Mouse (Mus musculus) limb, embryonic 15.5 days (tissue): Measurements from ENCODE around the gene Fam192a. TPM values are rescaled to one million over a fixed set of nuclear protein-coding genes. Genes with fewer than 3 reads are reported as not detected.

Experiments used
- ATAC-seq: fragments of 200-750 bp; cut with Nextera tagmentation; 2 replicates; pipeline ENCODE4 v1.8.0; 2017; ENCODE audit warnings: low read depth, moderate TSS enrichment; ENCODE audit not compliant: insufficient number of reproducible peaks, low FRiP score, low TSS enrichment
- H3K27ac ChIP-seq: fragments of 300-500 bp; sonication (generic); 2 replicates; pipeline ENCODE4 v1.5.1; 2015; ENCODE audit warnings: moderate library complexity, mild to moderate bottlenecking, inconsistent platforms
- H3K27me3 ChIP-seq: fragments of 300-500 bp; sonication (generic); 2 replicates; pipeline ENCODE4 v1.6.1; 2015; ENCODE audit warnings: inconsistent platforms
- H3K36me3 ChIP-seq: fragments of 300-500 bp; sonication (generic); 2 replicates; pipeline ENCODE4 v1.6.1; 2015; ENCODE audit warnings: inconsistent platforms
- H3K4me1 ChIP-seq: fragments of 300-500 bp; sonication (generic); 2 replicates; pipeline ENCODE4 v1.6.1; 2015; ENCODE audit warnings: inconsistent platforms
- H3K4me2 ChIP-seq: fragments of 300-500 bp; sonication (generic); 2 replicates; pipeline ENCODE4 v1.6.1; 2015; ENCODE audit warnings: mild to moderate bottlenecking, inconsistent platforms
- H3K4me3 ChIP-seq: fragments of 300-500 bp; sonication (generic); 2 replicates; pipeline ENCODE4 v1.5.1; 2015; ENCODE audit warnings: mild to moderate bottlenecking, inconsistent platforms
- H3K9ac ChIP-seq: fragments of 300-500 bp; sonication (generic); 2 replicates; pipeline ENCODE4 v1.6.1; 2015; ENCODE audit warnings: inconsistent platforms
- H3K9me3 ChIP-seq: fragments of 300-500 bp; sonication (generic); 2 replicates; pipeline ENCODE4 v1.6.1; 2016; ENCODE audit warnings: inconsistent platforms
- WGBS: fragments of 180-500 bp; shearing (Covaris S2); methylation state at CpG from one replicate; pipeline ENCODE4 v1.1.7; 2015; 5-methylcytosine and 5-hydroxymethylcytosine counted together
- polyA plus RNA-seq: library from polyadenylated mRNA; unstranded; fragments of >200 nt; fragmentation: Nextera tagmentation; extraction: Ambion mirVana; gene quantifications from 2 replicates; pipeline ENCODE4 v1.2.1, GENCODE M21; 2015

Gene Fam192a
- polyA plus RNA-seq, 1 experiment from 2014 or later: 64.4 TPM

GRCm38 (mm10) chr8:94543981-94544380 is 57.8 kb downstream of the Fam192a start:
- Histone ChIP-seq H3K9ac (no peak overlapping the region), H3K36me3 (no peaks in the 10 kb centered on the region), H3K4me2 (peak overlapping the region; percentile 27; the same call in 1 of the 2 replicates), H3K27me3 (no peaks in the 10 kb centered on the region), H3K4me1 (peaks cover 10% of the 10 kb centered on the region), H3K9me3 (no peaks in the 10 kb centered on the region), H3K27ac (no peak overlapping the region), H3K4me3 (peak overlapping the region; percentile 4; the same call in 1 of the 2 replicates)
- 34% methylated on average over 8 of the region's 8 CpGs for WGBS
- ATAC-seq: 0 out of 2 replicates have a peak, but pooled peaks have one; percentile 13

- no peak overlapping the region for H3K4me3 ChIP-seq
- WGBS: 53% methylated on average over 18 of the region's 18 CpGs
- ATAC-seq: no peak
Observed at GRCm38 (mm10) chr8:94540889-94541795, 60.7 kb downstream of the Fam192a start.

GRCm38 (mm10) chr8:94540025-94540424 is 61.8 kb downstream of the Fam192a start:
- H3K4me2 ChIP-seq: no peak overlapping the region
- no peak for ATAC-seq
- peaks cover 9% of the 10 kb centered on the region for H3K27me3 ChIP-seq
- H3K9ac ChIP-seq: no peak overlapping the region
- 77% methylated on average over 2 of the region's 2 CpGs for WGBS
- peaks cover 13% of the 10 kb centered on the region for H3K4me1 ChIP-seq
- H3K4me3 ChIP-seq: no peak overlapping the region
- H3K27ac ChIP-seq: no peak overlapping the region
- no peaks in the 10 kb centered on the region for H3K36me3 ChIP-seq
- no peaks in the 10 kb centered on the region for H3K9me3 ChIP-seq

More at GRCm38 (mm10) chr8:94540889-94541795, 60.7 kb downstream of the Fam192a start:
- Histone ChIP-seq H3K9ac (no peak overlapping the region), H3K27me3 (peaks cover 1% of the 10 kb centered on the region; the same call in 1 of the 2 replicates), H3K4me2 (no peak overlapping the region), H3K9me3 (no peaks in the 10 kb centered on the region), H3K36me3 (no peaks in the 10 kb centered on the region), H3K27ac (no peak overlapping the region), H3K4me1 (peaks cover 13% of the 10 kb centered on the region)

GRCm38 (mm10) chr8:94537456-94537855 is 64.3 kb downstream of the Fam192a start:
- Histone ChIP-seq H3K27ac (no peak overlapping the region), H3K9me3 (no peaks in the 10 kb centered on the region), H3K9ac (no peak overlapping the region), H3K4me2 (no peak overlapping the region), H3K4me1 (peaks cover 18% of the 10 kb centered on the region), H3K27me3 (peaks cover 28% of the 10 kb centered on the region), H3K36me3 (no peaks in the 10 kb centered on the region), H3K4me3 (no peak overlapping the region)
- ATAC-seq: no peak
- 76% methylated on average over 2 of the region's 2 CpGs for WGBS

GRCm38 (mm10) chr8:94535631-94536030 is 66.2 kb downstream of the Fam192a start:
- 86% methylated on average over 7 of the region's 7 CpGs for WGBS
- no peak for ATAC-seq
- Histone ChIP-seq H3K9me3 (no peaks in the 10 kb centered on the region), H3K4me1 (peaks cover 25% of the 10 kb centered on the region), H3K9ac (no peak overlapping the region), H3K27me3 (peaks cover 33% of the 10 kb centered on the region), H3K36me3 (no peaks in the 10 kb centered on the region), H3K27ac (no peak overlapping the region), H3K4me3 (no peak overlapping the region), H3K4me2 (no peak overlapping the region)

- Histone ChIP-seq H3K27ac (no peak overlapping the region), H3K9me3 (no peaks in the 10 kb centered on the region), H3K4me3 (no peak overlapping the region), H3K9ac (no peak overlapping the region), H3K4me1 (peaks cover 25% of the 10 kb centered on the region), H3K27me3 (peaks cover 33% of the 10 kb centered on the region), H3K36me3 (no peaks in the 10 kb centered on the region), H3K4me2 (no peak overlapping the region)
- no peak for ATAC-seq
- 37% methylated on average over 4 of the region's 4 CpGs for WGBS
Observed at GRCm38 (mm10) chr8:94534612-94535011, 67.2 kb downstream of the Fam192a start.

GRCm38 (mm10) chr8:94532873-94533671 is 68.7 kb downstream of the Fam192a start, which contains the start of gene Cpne2:
Gene Cpne2 (plus strand): TSS chr8:94532990.
- H3K27me3 ChIP-seq: peaks cover 33% of the 10 kb centered on the region

GRCm38 (mm10) chr8:94532525-94532872 is 69.3 kb downstream of the Fam192a start:
- no peak overlapping the region for H3K27ac ChIP-seq
- peak overlapping the region; percentile 73 for H3K4me3 ChIP-seq
- H3K27me3 ChIP-seq: peaks cover 33% of the 10 kb centered on the region
- no peak for ATAC-seq
- peaks cover 25% of the 10 kb centered on the region for H3K4me1 ChIP-seq
- H3K9me3 ChIP-seq: no peaks in the 10 kb centered on the region
- WGBS: under 1% methylated on average over 34 of the region's 34 CpGs
- peak overlapping the region; percentile 74 for H3K9ac ChIP-seq
- H3K4me2 ChIP-seq: peak overlapping the region; percentile 98
- H3K36me3 ChIP-seq: no peaks in the 10 kb centered on the region

More at GRCm38 (mm10) chr8:94532873-94533671, 68.7 kb downstream of the Fam192a start, which contains the start of gene Cpne2:
- Histone ChIP-seq H3K27ac (no peak within 1 kb of the TSS), H3K36me3 (no peaks in the 10 kb centered on the region), H3K4me2 (peak within 1 kb of the TSS; percentile 98), H3K4me1 (peaks cover 25% of the 10 kb centered on the region), H3K9ac (peak within 1 kb of the TSS; percentile 74), H3K4me3 (peak within 1 kb of the TSS; percentile 73), H3K9me3 (no peaks in the 10 kb centered on the region)
- under 1% methylated on average over 56 of the region's 81 CpGs for WGBS
- ATAC-seq: peak; percentile 74

GRCm38 (mm10) chr8:94532000-94532399 is 69.8 kb downstream of the Fam192a start:
- H3K27me3 ChIP-seq: peaks cover 33% of the 10 kb centered on the region
- WGBS: 5% methylated on average over 8 of the region's 8 CpGs
- H3K9ac ChIP-seq: no peak overlapping the region
- H3K4me1 ChIP-seq: peaks cover 22% of the 10 kb centered on the region
- peak overlapping the region; percentile 98 for H3K4me2 ChIP-seq
- H3K36me3 ChIP-seq: no peaks in the 10 kb centered on the region
- peak overlapping the region; percentile 73 for H3K4me3 ChIP-seq
- no peak for ATAC-seq
- no peaks in the 10 kb centered on the region for H3K9me3 ChIP-seq
- no peak overlapping the region for H3K27ac ChIP-seq

GRCm38 (mm10) chr8:94530643-94531042 is 71.2 kb downstream of the Fam192a start:
- Histone ChIP-seq H3K27me3 (peaks cover 30% of the 10 kb centered on the region), H3K9ac (no peak overlapping the region), H3K4me1 (peaks cover 22% of the 10 kb centered on the region), H3K4me3 (no peak overlapping the region), H3K4me2 (no peak overlapping the region), H3K36me3 (no peaks in the 10 kb centered on the region), H3K27ac (no peak overlapping the region), H3K9me3 (no peaks in the 10 kb centered on the region)
- ATAC-seq: no peak
- WGBS: 87% methylated on average over 4 of the region's 4 CpGs

- no peak overlapping the region for H3K9ac ChIP-seq
- H3K4me2 ChIP-seq: no peak overlapping the region
- no peak for ATAC-seq
- WGBS: 64% methylated on average over 4 of the region's 4 CpGs
- no peaks in the 10 kb centered on the region for H3K36me3 ChIP-seq
- H3K9me3 ChIP-seq: no peaks in the 10 kb centered on the region
- peaks cover 22% of the 10 kb centered on the region for H3K4me1 ChIP-seq
- no peak overlapping the region for H3K27ac ChIP-seq
- peaks cover 22% of the 10 kb centered on the region for H3K27me3 ChIP-seq
- H3K4me3 ChIP-seq: no peak overlapping the region
Observed at GRCm38 (mm10) chr8:94529875-94530274, 71.9 kb downstream of the Fam192a start.
